Mouse (Mus musculus): ENCODE measurements around the gene Sf3b6.

GRCm38 (mm10) chr12:4793718-4794117 is 23.6 kb upstream of the Sf3b6 start:
- TF ChIP-seq POLR2A (IDR thresholded peaks at IDR 0.05; ENCODE audit: insufficient read depth, low read length) (no peak), CTCF (IDR thresholded peaks at IDR 0.05; ENCODE audit: low read depth, low read length) (peak; percentile 65), EP300 (IDR thresholded peaks at IDR 0.05; ENCODE audit: insufficient read depth, low read depth, low read length) (no peak)
